Mouse (Mus musculus): ENCODE measurements around the gene Abl1. TPM values are rescaled to one million over a fixed set of nuclear protein-coding genes. Genes with fewer than 3 reads are reported as not detected.

Gene Abl1
- total RNA-seq, 2 experiments from 2014 or later, result 61.8 to 69.2 TPM

DNA sequence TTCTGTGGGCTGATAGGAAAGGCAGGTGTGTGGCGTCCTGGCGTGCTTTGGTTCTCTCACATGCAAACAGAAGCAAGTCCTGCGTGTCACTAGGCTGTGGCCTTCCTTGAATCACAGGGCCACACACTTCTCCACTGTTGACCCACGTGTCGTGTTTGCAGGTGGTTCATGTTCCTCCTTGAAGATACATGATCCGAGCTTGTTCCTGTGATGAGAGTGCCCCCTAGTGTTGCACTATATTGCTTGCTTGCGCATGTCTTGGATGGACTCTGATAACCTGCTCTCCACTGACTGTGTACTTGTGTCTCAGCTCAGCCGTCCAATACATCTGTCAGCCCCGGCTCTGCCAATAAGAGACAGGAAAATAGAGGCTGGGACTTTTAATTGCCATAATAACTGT, 96.9 kb downstream of the Abl1 start:
- peak; percentile 69 to 78 for DNase-seq

GRCm38 (mm10) chr2:31787029-31787428, 98.9 kb downstream of the Abl1 start:
- DNase-seq, result peak; percentile 81 to 87

GRCm38 (mm10) chr2:31788227-31788626, 100.1 kb downstream of the Abl1 start:
- DNase-seq, result no peak

- DNase-seq, result no peak
Measured at GRCm38 (mm10) chr2:31789215-31789614, 101.0 kb downstream of the Abl1 start.

DNA sequence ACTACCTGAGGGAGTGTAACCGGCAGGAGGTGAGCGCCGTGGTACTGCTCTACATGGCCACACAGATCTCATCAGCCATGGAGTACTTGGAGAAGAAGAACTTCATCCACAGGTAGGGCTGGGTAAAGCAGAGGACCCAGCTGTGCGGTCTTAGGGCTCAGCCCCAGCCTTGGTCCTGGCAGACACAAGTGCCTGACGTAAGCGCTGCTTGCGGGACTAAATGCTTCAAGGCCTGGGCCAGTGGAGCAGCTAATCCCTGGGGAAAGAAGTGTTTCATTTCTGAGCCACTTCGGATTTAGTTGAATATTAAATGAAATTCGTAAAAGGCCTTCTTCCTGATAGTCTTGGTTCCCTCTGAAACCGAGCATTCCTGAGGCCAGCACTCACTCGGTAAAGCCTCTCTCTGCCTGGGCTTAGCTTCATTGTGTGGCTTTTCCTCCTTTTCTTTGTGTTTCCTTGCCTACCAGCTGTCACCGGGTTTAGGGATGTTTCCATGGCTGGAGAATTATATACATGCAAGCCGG, 102.6 kb downstream of the Abl1 start:
- no peak for DNase-seq

DNA sequence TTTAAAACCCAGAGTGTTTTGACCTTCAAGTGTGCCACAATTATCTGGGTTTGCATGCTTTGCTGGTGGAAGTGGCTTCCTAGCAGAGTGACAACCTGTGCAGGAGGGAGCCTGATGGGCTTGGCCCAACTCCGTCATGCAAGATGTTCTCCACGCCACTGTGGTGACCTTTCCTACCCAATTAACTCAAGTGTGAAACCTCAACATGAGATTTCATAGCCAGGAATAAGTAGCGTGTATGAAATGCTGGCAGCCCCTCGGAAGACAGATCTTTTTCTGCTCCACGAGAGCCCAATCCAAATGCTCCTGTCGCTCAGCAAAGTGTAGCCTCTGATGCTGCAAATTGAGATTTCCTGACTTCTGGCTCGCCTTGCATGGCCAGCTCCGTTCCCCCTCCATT, 103.1 kb downstream of the Abl1 start:
- DNase-seq, result no peak

- no peak for DNase-seq
Measured at GRCm38 (mm10) chr2:31792611-31793010, 104.4 kb downstream of the Abl1 start.

- no peak for DNase-seq
Measured at GRCm38 (mm10) chr2:31796943-31797342, 108.8 kb downstream of the Abl1 start.

- no peak for DNase-seq
Measured at GRCm38 (mm10) chr2:31801416-31801815, 113.2 kb downstream of the Abl1 start.

- no peak for DNase-seq
Measured at GRCm38 (mm10) chr2:31802811-31803210, 114.6 kb downstream of the Abl1 start.

DNA sequence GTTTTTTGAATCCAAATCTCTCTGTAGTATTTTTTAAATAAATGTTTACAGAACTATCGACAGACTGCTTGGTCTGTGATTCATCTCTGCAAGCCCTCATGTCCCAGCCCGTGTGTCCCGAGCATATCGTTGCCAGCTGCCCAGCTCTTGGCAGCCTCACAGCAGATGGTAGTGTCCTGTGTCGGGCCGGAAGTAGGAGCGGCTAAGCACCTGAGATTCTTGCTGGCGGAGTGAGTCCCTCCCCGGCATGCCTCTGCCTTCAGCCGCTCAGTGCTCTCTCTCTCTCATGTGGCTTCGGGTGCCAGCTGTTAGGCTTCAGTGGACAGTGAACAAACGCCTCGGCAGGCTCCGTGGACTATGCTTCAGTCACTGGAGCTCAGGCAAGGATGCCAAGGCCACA, 115.3 kb downstream of the Abl1 start:
- no peak for DNase-seq

DNA sequence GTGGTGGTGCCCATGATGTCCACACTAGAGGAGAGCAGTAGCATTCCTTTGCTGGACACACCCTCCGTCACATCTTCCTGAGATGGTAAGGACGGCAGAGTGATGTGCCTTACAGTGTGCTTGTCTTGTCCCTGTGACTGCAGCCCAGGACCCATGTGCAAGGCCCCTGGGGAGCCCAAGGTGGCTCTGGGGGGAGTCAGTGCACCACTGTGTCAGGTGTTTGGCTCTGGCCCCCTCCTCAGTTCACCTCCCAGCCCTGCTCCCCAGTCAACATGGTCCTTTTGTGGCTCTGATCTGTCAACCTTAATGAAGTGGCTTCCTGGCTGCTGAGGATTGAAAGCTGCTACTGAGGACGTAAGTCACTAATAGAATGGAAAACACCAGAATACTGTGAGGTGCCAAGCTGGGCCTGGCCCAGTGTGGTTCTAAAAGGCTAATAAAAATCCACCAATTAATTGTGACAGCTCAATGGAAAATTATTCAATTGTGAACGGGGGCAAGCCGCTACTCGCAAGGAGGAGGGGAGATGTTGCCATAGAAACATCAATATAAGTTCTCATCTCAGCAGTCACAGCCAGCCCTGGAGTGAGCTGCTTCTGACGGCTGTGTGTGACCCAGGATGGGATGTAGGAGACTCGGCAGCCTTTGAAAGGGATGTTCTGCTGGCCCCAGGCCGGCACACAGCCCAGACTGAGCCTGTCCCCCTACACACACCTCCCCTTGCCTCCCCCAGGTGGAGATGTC, 118.6 kb downstream of the Abl1 start:
- no peak for DNase-seq

- no peak for DNase-seq
Measured at GRCm38 (mm10) chr2:31808410-31809357, 120.5 kb downstream of the Abl1 start.

GRCm38 (mm10) chr2:31809358-31809740, 121.2 kb downstream of the Abl1 start:
- DNase-seq, result no peak

GRCm38 (mm10) chr2:31810444-31810843, 122.3 kb downstream of the Abl1 start, which contains the start of gene Qrfp:
TSS of gene Qrfp (minus strand) at chr2:31810580.
- no peak for DNase-seq

GRCm38 (mm10) chr2:31811086-31811958, 123.1 kb downstream of the Abl1 start:
- no peak for DNase-seq

GRCm38 (mm10) chr2:31813641-31814040, 125.5 kb downstream of the Abl1 start:
- DNase-seq, result no peak

DNA sequence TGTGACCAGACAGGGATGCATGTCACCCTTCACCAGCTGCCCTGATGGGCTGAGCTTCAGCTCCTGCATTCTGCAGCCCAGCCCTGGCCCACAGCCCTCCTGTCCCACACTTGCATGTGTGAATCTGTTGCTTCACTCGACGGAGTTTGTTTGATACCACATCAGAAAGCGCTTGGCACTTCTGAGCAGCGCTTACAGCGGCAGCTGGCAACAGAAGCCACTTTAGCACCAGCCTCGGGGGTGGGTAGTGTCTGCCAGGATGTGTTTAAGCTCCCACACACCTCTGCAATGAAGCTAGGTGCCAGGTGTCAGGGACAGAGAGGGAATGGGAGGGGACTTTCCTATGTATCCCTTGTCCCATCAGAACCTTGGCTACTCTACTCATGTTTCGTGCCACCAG, 126.5 kb downstream of the Abl1 start:
- DNase-seq, result no peak

GRCm38 (mm10) chr2:31815367-31815766, 127.2 kb downstream of the Abl1 start:
- peak; percentile 69 to 76 for DNase-seq

DNA sequence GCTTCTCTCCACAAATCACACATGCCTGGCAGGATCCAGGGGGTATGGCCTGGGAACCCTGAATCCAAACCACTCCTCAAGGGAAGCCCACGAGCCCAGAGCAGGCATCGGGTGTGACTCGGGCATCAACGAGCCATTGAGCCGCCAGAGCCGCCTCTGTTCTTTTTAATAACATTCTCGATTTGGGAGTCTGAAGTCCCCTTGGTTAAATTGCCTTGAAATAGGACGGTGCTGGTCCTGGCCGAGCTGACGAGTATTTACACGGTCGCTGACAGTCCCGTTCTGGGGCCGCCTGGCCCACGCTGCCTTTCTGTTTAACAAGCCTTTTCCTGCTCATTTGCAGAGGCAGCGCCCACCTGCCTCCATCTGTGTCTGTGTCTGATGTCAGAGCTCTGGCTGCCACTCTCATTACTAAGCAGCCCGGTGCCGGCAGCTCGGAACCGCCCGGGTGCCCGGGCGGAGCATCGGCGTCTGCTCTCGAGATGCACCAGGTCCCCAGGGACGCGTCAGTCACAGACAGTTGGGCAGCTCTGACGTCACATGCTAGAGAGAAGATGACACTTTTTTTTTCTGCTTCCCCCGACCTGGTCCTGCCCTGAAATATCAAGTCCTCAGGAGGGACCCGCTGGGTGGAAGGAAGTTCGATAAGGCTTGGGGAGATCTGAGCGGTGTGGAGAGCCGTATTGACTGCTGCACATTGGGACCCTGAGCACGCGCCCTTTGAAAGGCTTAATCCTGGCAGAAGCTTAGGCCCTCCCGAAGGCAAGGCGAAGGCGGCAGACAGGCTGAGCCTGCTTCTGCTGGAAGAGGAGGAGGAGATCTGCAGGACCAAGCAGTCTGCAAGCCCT, 134.6 kb downstream of the Abl1 start:
- DNase-seq, result peak in 1 of 2 experiments; percentile 36

Measured in adrenal gland, postnatal 36 days (tissue).